Mouse (Mus musculus) heart, adult 2 months (tissue): ENCODE data around the gene Zfp874b. TPM values are rescaled to one million over a fixed set of nuclear protein-coding genes. Genes with fewer than 3 reads are reported as not detected.
"Not testable (repeated sequence)": the region's sequence is repeated elsewhere in the genome, so short reads cannot be mapped to it uniquely, and the experiment has no call there.

Experiments
- DNase-seq, 2 experiments: peaks; one replicate each; pipeline ENCODE4 v3.0.0; 2021
- H3K27ac ChIP-seq: fragments of 200-600 bp; 2 replicates; pipeline ENCODE4 v1.8.1; 2022
- H3K27me3 ChIP-seq: fragments of 200-500 bp; 2 replicates; pipeline ENCODE4 v1.6.1; 2012; ENCODE audit warnings: mild to moderate bottlenecking, low read length, inconsistent platforms, mixed read lengths; ENCODE audit not compliant: control insufficient read depth, insufficient read depth
- H3K36me3 ChIP-seq: fragments of 200-500 bp; 2 replicates; pipeline ENCODE4 v1.6.1; 2012; ENCODE audit warnings: low read length, inconsistent platforms; ENCODE audit not compliant: control insufficient read depth, insufficient read depth
- H3K4me1 ChIP-seq: fragments of 200-500 bp; 2 replicates; pipeline ENCODE4 v1.6.1; 2011; ENCODE audit warnings: low read length; ENCODE audit not compliant: control insufficient read depth, insufficient read depth
- H3K4me3 ChIP-seq: fragments of 200-600 bp; 2 replicates; pipeline ENCODE4 v1.8.1; 2022
- H3K79me2 ChIP-seq: fragments of 200-500 bp; replicated peaks from 2 replicates; pipeline ENCODE4 v1.6.1; 2012; ENCODE audit warnings: mild to moderate bottlenecking, inconsistent platforms, low read length, moderate library complexity, mixed read lengths; ENCODE audit not compliant: control insufficient read depth, insufficient read depth
- H3K9ac ChIP-seq: fragments of 200-500 bp; 2 replicates; pipeline ENCODE4 v1.6.1; 2012; ENCODE audit warnings: low read depth, mild to moderate bottlenecking, control low read depth, inconsistent platforms, low read length, mixed read lengths
- CTCF ChIP-seq: fragments of 200-600 bp; IDR thresholded peaks from 2 replicates; pipeline ENCODE4 v1.8.1; 2022; ENCODE audit warnings: antibody characterized with exemption, mild to moderate bottlenecking, moderate library complexity
- EP300 ChIP-seq: fragments of 200-500 bp; IDR thresholded peaks from 2 replicates; pipeline ENCODE4 v1.6.1; 2011; ENCODE audit warnings: low read depth, low read length, control low read depth; ENCODE audit not compliant: insufficient read depth
- POLR2A ChIP-seq: fragments of 200-500 bp; IDR thresholded peaks from 2 replicates; pipeline ENCODE4 v1.6.1; 2011; ENCODE audit warnings: mild to moderate bottlenecking, low read depth, low read length, control low read depth; ENCODE audit not compliant: insufficient read depth
- WGBS: fragments of 180-500 bp; shearing (Covaris S2); methylation state at CpG from one replicate; pipeline ENCODE4 v1.1.7; 2018; 5-methylcytosine and 5-hydroxymethylcytosine counted together
- intact Hi-C: fragments of 180-260 bp; cut with DNase I; formaldehyde crosslinking; loops from one replicate; pipeline ENCODE4 v1.15.1; 2025
- polyA plus RNA-seq: library from polyadenylated mRNA; depleted of rRNA; stranded (reverse); fragments of >200 nt; gene quantifications from 2 replicates; pipeline ENCODE4 v1.2.3, GENCODE M21; 2012; rRNA removed
- total RNA-seq, 2 experiments: library from RNA; stranded (reverse); gene quantifications; 2 replicates each; pipeline ENCODE4 v1.2.3; 2021

Gene Zfp874b
- total and polyA plus RNA-seq, 3 experiments = 2.5 to 17.4 (median 16.7) TPM

DNA sequence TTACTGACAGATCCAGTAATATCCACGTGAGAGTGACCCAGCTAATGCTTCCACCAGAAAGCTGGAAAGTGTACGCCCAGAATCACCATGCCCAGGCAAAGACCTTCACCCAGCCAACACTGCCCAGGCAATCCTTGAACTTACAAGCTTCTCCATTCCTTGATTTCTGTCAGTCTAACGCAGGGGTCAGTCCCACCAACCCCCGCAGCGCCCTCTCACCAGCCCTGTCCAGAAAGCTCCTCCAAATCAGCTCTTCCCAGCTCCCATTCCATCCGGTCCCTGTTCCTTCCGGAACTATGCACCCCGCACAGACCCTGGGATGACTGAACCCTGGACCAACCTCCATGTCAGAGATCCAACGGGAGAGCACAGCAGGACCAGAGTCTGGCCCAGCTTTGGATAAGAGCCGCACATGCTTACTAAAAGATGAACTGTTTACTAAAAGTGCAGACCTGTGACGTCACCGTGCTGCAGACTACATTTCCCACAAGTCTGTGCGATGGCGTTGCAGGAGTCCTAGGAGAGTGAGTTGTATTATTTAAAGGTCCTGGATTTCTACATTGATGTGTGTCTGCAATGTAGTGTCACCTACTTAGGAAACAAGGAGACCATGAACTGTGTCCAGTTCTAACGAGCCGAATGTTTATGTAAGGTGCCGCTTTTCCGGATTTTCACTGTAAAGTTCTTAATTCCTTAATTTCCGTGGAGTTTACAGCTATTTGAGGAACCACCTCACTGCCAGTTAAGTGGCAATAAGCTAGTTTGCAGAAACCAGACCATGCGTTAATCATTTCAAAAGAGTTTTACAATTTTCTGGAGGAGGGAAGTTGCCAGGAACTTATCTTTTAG is 32.7 kb downstream of the Zfp874b start, which contains the start of gene Zfp874a:
Gene Zfp874a, minus strand, starts transcription at position 453 of the 849 bp plus-strand sequence.
- Histone ChIP-seq H3K9ac (peak within 1 kb of the TSS; percentile 65), H3K27ac (peak within 1 kb of the TSS; percentile 89), H3K4me1 (peaks cover 2% of the 10 kb centered on the region), H3K79me2 (no peaks in the 10 kb centered on the region), H3K4me3 (peak within 1 kb of the TSS; percentile 61), H3K27me3 (no peaks in the 10 kb centered on the region), H3K36me3 (no peaks in the 10 kb centered on the region)
- intact Hi-C loops = loop anchor here (1.0 to 10.0 kb wide), 4 partner anchors 33 to 273 kb away; partner anchors contain the start of genes Zfp65, Zfp748 and Zfp874b
- peak; percentile 91 to 92 for DNase-seq
- under 1% methylated on average over 20 of the region's 20 CpGs for WGBS
- TF ChIP-seq CTCF (no peak), EP300 (peak; percentile 48; the same call in 1 of the 2 replicates), POLR2A (peak; percentile 75)

- intact Hi-C loops, H3K4me3 ChIP-seq, DNase-seq, H3K9ac ChIP-seq, H3K4me1 ChIP-seq, H3K36me3 ChIP-seq, H3K27me3 ChIP-seq, H3K27ac ChIP-seq, H3K79me2 ChIP-seq: not testable (repeated sequence)
- WGBS = 80% methylated on average over 1 of the region's 3 CpGs
Observed at GRCm38 (mm10) chr13:67437095-67437494, 47.0 kb downstream of the Zfp874b start.

GRCm38 (mm10) chr13:67428116-67428515 is 55.9 kb downstream of the Zfp874b start:
- WGBS = 53% methylated on average over 3 of the region's 3 CpGs
- intact Hi-C loops = no loop called here
- H3K79me2 ChIP-seq = no peaks in the 10 kb centered on the region
- no peaks in the 10 kb centered on the region for H3K27me3 ChIP-seq
- no peak overlapping the region for H3K4me3 ChIP-seq
- no peak overlapping the region for H3K27ac ChIP-seq
- TF ChIP-seq EP300 = no peak
- TF ChIP-seq POLR2A = no peak
- no peak for TF ChIP-seq CTCF
- H3K36me3 ChIP-seq = no peaks in the 10 kb centered on the region
- no peak for DNase-seq
- no peaks in the 10 kb centered on the region for H3K4me1 ChIP-seq
- no peak overlapping the region for H3K9ac ChIP-seq

DNA sequence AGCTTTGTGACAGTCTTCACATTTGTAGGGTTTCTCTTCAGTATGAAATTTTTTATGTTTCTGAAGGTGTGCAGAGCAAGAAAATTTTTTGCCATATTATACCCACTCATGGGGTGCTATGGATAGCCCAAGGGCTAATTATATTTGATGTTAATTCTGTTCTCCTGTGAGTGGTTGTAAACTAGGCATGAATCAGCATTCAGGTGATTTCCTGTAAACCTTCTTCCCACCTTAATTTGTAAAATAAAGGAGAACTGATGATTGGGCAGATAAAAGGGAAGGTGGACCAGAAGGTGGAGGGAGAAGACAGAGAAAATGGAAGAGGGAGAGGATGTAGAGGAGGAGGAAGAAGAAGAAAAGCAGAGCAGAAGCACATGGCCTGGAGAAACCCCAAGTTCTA is 58.4 kb downstream of the Zfp874b start:
- intact Hi-C loops, H3K9ac ChIP-seq, H3K4me3 ChIP-seq, DNase-seq, H3K27ac ChIP-seq, H3K36me3 ChIP-seq, H3K4me1 ChIP-seq, H3K79me2 ChIP-seq, H3K27me3 ChIP-seq: not testable (repeated sequence)

GRCm38 (mm10) chr13:67422532-67422931 is 61.5 kb downstream of the Zfp874b start:
- H3K27ac ChIP-seq, H3K4me3 ChIP-seq, H3K4me1 ChIP-seq, H3K79me2 ChIP-seq, intact Hi-C loops, H3K27me3 ChIP-seq, H3K36me3 ChIP-seq, H3K9ac ChIP-seq, DNase-seq: not testable (repeated sequence)
- WGBS = 62% methylated on average over 2 of the region's 2 CpGs

Other genes starting within 250 kb of the Zfp874b start
- 1 to 10 TPM; 1.5 to 2.3 TPM for gene Zfp458, start 205.8 kb downstream of the Zfp874b start, total RNA-seq
- gene Zfp458, start 205.8 kb downstream of the Zfp874b start, polyA plus RNA-seq = 0.25 and 0.67 TPM in 2 replicates
- gene Zfp457, start 177.8 kb downstream of the Zfp874b start, total RNA-seq = 1 to 10 TPM; 2.8 to 3.2 TPM
- gene Zfp457, start 177.8 kb downstream of the Zfp874b start, polyA plus RNA-seq = 1.0 and 2.6 TPM in 2 replicates
- 1 to 10 TPM; 2.2 to 2.3 TPM for gene Zfp595, start 151.7 kb downstream of the Zfp874b start, total RNA-seq
- 0.66 and 1.1 TPM in 2 replicates for gene Zfp595, start 151.7 kb downstream of the Zfp874b start, polyA plus RNA-seq
- gene Gm28044, start 123.7 kb downstream of the Zfp874b start, total RNA-seq = 1 to 10 TPM in 1 of 2 experiments, under 1 TPM in 1; 0.89 to 1.6 TPM
- gene Gm28044, start 123.7 kb downstream of the Zfp874b start, polyA plus RNA-seq = 1.1 TPM in 1 of 2 replicates, not detected in the other
- gene Zfp953, start 123.7 kb downstream of the Zfp874b start, total RNA-seq = 1 to 10 TPM in 1 of 2 experiments, under 1 TPM in 1; 0.86 to 1.0 TPM
- 0.25 and 0.59 TPM in 2 replicates for gene Zfp953, start 123.7 kb downstream of the Zfp874b start, polyA plus RNA-seq
- 1 to 10 TPM; 1.4 to 1.7 TPM for gene Gm28041, start 108.5 kb downstream of the Zfp874b start, total RNA-seq
- 0.56 TPM in 1 of 2 replicates, not detected in the other for gene Gm28041, start 108.5 kb downstream of the Zfp874b start, polyA plus RNA-seq
- 1 to 10 TPM in 1 of 2 experiments, under 1 TPM in 1; 0.57 to 1.1 TPM for gene Zfp456, start 108.4 kb downstream of the Zfp874b start, total RNA-seq
- 0.12 and 0.47 TPM in 2 replicates for gene Zfp456, start 108.4 kb downstream of the Zfp874b start, polyA plus RNA-seq
- gene Zfp429, start 84.4 kb downstream of the Zfp874b start, total RNA-seq = 1 to 10 TPM; 1.4 to 2.1 TPM
- 0.66 and 3.4 TPM in 2 replicates for gene Zfp429, start 84.4 kb downstream of the Zfp874b start, polyA plus RNA-seq
- under 1 TPM; 0.13 to 0.52 TPM for gene Zfp459, start 62.8 kb downstream of the Zfp874b start, total RNA-seq
- 0.12 and 0.14 TPM in 2 replicates for gene Zfp459, start 62.8 kb downstream of the Zfp874b start, polyA plus RNA-seq
- gene Zfp874a, start 32.6 kb downstream of the Zfp874b start, total RNA-seq = 1 to 10 TPM; 8.0 to 9.8 TPM
- gene Zfp874a, start 32.6 kb downstream of the Zfp874b start, polyA plus RNA-seq = 1.9 and 5.3 TPM in 2 replicates
- 1 to 10 TPM; 3.7 to 4.4 TPM for gene Zfp58, start 16.3 kb upstream of the Zfp874b start, total RNA-seq
- gene Zfp58, start 16.3 kb upstream of the Zfp874b start, polyA plus RNA-seq = 0.80 and 1.8 TPM in 2 replicates
- not detected for gene Gm26965, start 41.9 kb upstream of the Zfp874b start, total RNA-seq
- gene Gm26965, start 41.9 kb upstream of the Zfp874b start, polyA plus RNA-seq = not detected in 2 replicates
- 1 to 10 TPM; 8.4 to 8.6 TPM for gene Zfp87, start 41.9 kb upstream of the Zfp874b start, total RNA-seq
- 9.2 and 18.7 TPM in 2 replicates for gene Zfp87, start 41.9 kb upstream of the Zfp874b start, polyA plus RNA-seq
- gene Zfp748, start 69.6 kb upstream of the Zfp874b start, total RNA-seq = 1 to 10 TPM; 3.0 to 3.6 TPM
- gene Zfp748, start 69.6 kb upstream of the Zfp874b start, polyA plus RNA-seq = 1.6 TPM in 2 replicates
- 1 to 10 TPM; 3.5 to 3.9 TPM for gene Zfp729b, start 125.4 kb upstream of the Zfp874b start, total RNA-seq
- 0.49 and 0.91 TPM in 2 replicates for gene Zfp729b, start 125.4 kb upstream of the Zfp874b start, polyA plus RNA-seq
- gene Gm49345, start 153.5 kb upstream of the Zfp874b start, total RNA-seq = 1 to 10 TPM in 1 of 2 experiments, under 1 TPM in 1; 0.50 to 1.4 TPM
- 0.32 TPM in 1 of 2 replicates, not detected in the other for gene Gm49345, start 153.5 kb upstream of the Zfp874b start, polyA plus RNA-seq
- gene Zfp729a, start 153.5 kb upstream of the Zfp874b start, total RNA-seq = 1 to 10 TPM; 2.9 to 4.1 TPM
- 0.39 and 2.0 TPM in 2 replicates for gene Zfp729a, start 153.5 kb upstream of the Zfp874b start, polyA plus RNA-seq
- 1 to 10 TPM; 3.5 to 4.0 TPM for gene Zfp738, start 202.8 kb upstream of the Zfp874b start, total RNA-seq
- gene Zfp738, start 202.8 kb upstream of the Zfp874b start, polyA plus RNA-seq = 1.7 and 4.0 TPM in 2 replicates
- gene Zfp65, start 244.9 kb upstream of the Zfp874b start, total RNA-seq = 1 to 10 TPM; 5.2 to 6.4 TPM
- gene Zfp65, start 244.9 kb upstream of the Zfp874b start, polyA plus RNA-seq = 0.59 and 1.1 TPM in 2 replicates